Mouse (Mus musculus) midbrain, embryonic 11.5 days (tissue): Measurements from ENCODE around the gene Fam78a. TPM values are rescaled to one million over a fixed set of nuclear protein-coding genes. Genes with fewer than 3 reads are reported as not detected.
"Not testable (repeated sequence)": the region's sequence is repeated elsewhere in the genome, so short reads cannot be mapped to it uniquely, and the experiment has no call there.

Source experiments
- ATAC-seq: fragments of 200-750 bp; cut with Nextera tagmentation; 2 replicates; pipeline ENCODE4 v1.8.0; 2017; ENCODE audit warnings: moderate TSS enrichment, moderate library complexity; ENCODE audit not compliant: low FRiP score
- DNase-seq: peaks from one replicate; pipeline ENCODE4 v3.0.0; 2015; ENCODE audit warnings: low spot score; ENCODE audit errors: missing footprints
- H3K27ac ChIP-seq: fragments of 300-500 bp; sonication (generic); 2 replicates; pipeline ENCODE4 v1.5.1; 2014; ENCODE audit warnings: low read depth, low read length
- H3K27me3 ChIP-seq: fragments of 300-500 bp; sonication (generic); 2 replicates; pipeline ENCODE4 v1.6.1; 2014; ENCODE audit warnings: mild to moderate bottlenecking, low read length, moderate library complexity, mixed read lengths; ENCODE audit not compliant: control insufficient read depth, insufficient read depth
- H3K36me3 ChIP-seq: fragments of 300-500 bp; sonication (generic); 2 replicates; pipeline ENCODE4 v1.6.1; 2014; ENCODE audit warnings: mild to moderate bottlenecking, low read length, moderate library complexity, mixed read lengths; ENCODE audit not compliant: control insufficient read depth, insufficient read depth
- H3K4me1 ChIP-seq: fragments of 300-500 bp; sonication (generic); 2 replicates; pipeline ENCODE4 v1.6.1; 2014; ENCODE audit warnings: low read length; ENCODE audit not compliant: control insufficient read depth, insufficient read depth
- H3K4me2 ChIP-seq: fragments of 300-500 bp; sonication (generic); 2 replicates; pipeline ENCODE4 v1.6.1; 2014; ENCODE audit warnings: mild to moderate bottlenecking, moderate library complexity
- H3K4me3 ChIP-seq: fragments of 300-500 bp; sonication (generic); 2 replicates; pipeline ENCODE4 v1.5.1; 2014; ENCODE audit warnings: low read depth, low read length
- H3K9ac ChIP-seq: fragments of 300-500 bp; sonication (generic); 2 replicates; pipeline ENCODE4 v1.6.1; 2014; ENCODE audit warnings: low read length
- H3K9me3 ChIP-seq: fragments of 300-500 bp; sonication (generic); 2 replicates; pipeline ENCODE4 v1.6.1; 2016; ENCODE audit warnings: low read length; ENCODE audit not compliant: control insufficient read depth
- WGBS: fragments of 180-500 bp; shearing (Covaris S2); extraction: QIAGEN DNeasy Blood & Tissue Kit; methylation state at CpG from one replicate; pipeline ENCODE4 v1.1.7; 2014; 5-methylcytosine and 5-hydroxymethylcytosine counted together
- polyA plus RNA-seq: library from polyadenylated mRNA; unstranded; fragments of >200 nt; fragmentation: Nextera tagmentation; extraction: Ambion mirVana; gene quantifications from 2 replicates; pipeline ENCODE4 v1.2.1, GENCODE M21; 2014

Gene Fam78a
- polyA plus RNA-seq, 1 experiment from 2014 or later = 0.60 TPM

DNA sequence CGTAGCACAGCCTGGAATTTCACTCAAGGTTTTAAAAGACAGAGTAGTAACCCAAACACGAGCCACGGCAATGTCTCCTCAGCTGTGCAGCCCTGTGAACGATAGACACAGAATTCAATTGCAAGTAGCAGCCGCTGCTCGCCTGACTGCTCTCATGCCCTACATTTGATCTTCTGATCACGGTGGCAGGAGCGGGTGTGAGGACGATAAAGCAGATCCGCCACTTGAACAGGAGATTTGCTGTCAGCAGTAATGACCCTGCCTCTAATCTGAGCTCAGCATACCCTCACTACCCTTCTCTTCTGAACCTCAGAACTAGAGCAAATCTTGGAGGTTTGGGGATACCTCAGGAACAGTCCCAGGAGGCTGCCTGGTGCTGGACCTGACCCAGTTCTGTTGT is 38.6 kb downstream of the Fam78a start:
- Histone ChIP-seq H3K9ac (no peak overlapping the region), H3K27ac (no peak overlapping the region), H3K4me1 (no peaks in the 10 kb centered on the region), H3K27me3 (no peaks in the 10 kb centered on the region), H3K4me3 (no peak overlapping the region), H3K4me2 (no peak overlapping the region), H3K36me3 (peaks cover 7% of the 10 kb centered on the region), H3K9me3 (no peaks in the 10 kb centered on the region)
- 87% methylated on average over 10 of the region's 10 CpGs for WGBS
- no peak for DNase-seq
- ATAC-seq = no peak

DNA sequence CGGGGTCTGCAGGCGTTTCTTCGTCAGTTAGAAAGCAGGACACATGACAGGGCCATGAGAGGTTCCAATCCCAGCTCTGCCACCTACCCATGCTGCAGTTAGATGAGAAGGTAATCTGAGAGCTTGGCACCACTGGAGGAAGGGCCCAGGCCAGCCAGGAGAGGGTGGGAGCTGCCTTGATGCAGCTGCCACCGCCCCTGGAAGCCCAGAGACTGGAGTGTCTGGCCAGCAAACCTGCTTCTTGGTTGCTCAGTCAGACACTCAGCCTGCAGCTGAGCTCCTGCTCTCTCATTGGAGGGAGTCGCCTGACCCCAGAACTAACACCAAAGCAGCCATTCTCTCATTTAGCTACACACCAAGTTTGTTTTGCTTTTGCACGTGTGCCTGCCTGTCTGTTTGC is 39.3 kb downstream of the Fam78a start:
- Histone ChIP-seq H3K9me3 (no peaks in the 10 kb centered on the region), H3K4me2 (no peak overlapping the region), H3K4me1 (no peaks in the 10 kb centered on the region), H3K36me3 (peaks cover 7% of the 10 kb centered on the region), H3K27me3 (no peaks in the 10 kb centered on the region), H3K4me3 (no peak overlapping the region), H3K9ac (no peak overlapping the region), H3K27ac (no peak overlapping the region)
- WGBS = 86% methylated on average over 6 of the region's 6 CpGs
- DNase-seq = no peak
- ATAC-seq = no peak

GRCm38 (mm10) chr2:32043836-32044235 is 40.8 kb downstream of the Fam78a start:
- 77% methylated on average over 5 of the region's 5 CpGs for WGBS
- Histone ChIP-seq H3K4me2 (no peak overlapping the region), H3K4me3 (no peak overlapping the region), H3K36me3 (peaks cover 17% of the 10 kb centered on the region), H3K9ac (no peak overlapping the region), H3K27me3 (no peaks in the 10 kb centered on the region), H3K4me1 (no peaks in the 10 kb centered on the region), H3K9me3 (no peaks in the 10 kb centered on the region), H3K27ac (no peak overlapping the region)
- ATAC-seq = no peak
- DNase-seq = no peak

GRCm38 (mm10) chr2:32041087-32041486 is 43.6 kb downstream of the Fam78a start:
- no peak overlapping the region for H3K27ac ChIP-seq
- H3K36me3 ChIP-seq = peaks cover 19% of the 10 kb centered on the region
- no peaks in the 10 kb centered on the region for H3K9me3 ChIP-seq
- no peak overlapping the region for H3K9ac ChIP-seq
- H3K4me2 ChIP-seq = no peak overlapping the region
- no peak for ATAC-seq
- WGBS = 90% methylated on average over 2 of the region's 2 CpGs
- no peaks in the 10 kb centered on the region for H3K27me3 ChIP-seq
- H3K4me3 ChIP-seq = no peak overlapping the region
- no peak for DNase-seq
- H3K4me1 ChIP-seq = no peaks in the 10 kb centered on the region

GRCm38 (mm10) chr2:32040646-32041045 is 44.0 kb downstream of the Fam78a start:
- not testable (repeated sequence) for DNase-seq, H3K9ac ChIP-seq, H3K9me3 ChIP-seq, H3K4me3 ChIP-seq, H3K4me1 ChIP-seq, H3K27me3 ChIP-seq, H3K27ac ChIP-seq, H3K4me2 ChIP-seq, ATAC-seq
- 90% methylated on average over 8 of the region's 9 CpGs for WGBS
- peaks cover 19% of the 10 kb centered on the region for H3K36me3 ChIP-seq

DNA sequence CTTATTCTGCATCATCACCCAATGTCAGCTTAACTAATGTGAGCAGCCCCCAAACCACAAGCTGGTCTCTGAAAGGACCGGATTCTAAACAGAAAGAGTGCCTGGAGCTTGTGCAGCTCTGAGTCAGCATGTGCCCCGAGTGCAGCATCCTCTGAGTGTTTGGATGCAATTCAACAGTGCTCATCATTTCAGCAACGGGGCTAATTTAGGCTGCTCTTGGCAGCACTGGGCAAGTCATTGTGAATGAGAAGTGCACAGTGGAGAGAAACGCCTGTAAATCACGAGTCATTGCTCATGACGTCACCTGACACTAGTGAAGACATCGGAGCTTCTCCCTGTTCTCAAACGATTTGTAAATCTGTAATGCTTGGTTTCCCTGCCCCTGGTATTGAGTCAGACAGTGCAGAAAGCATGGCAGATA is 46.0 kb downstream of the Fam78a start:
- no peaks in the 10 kb centered on the region for H3K9me3 ChIP-seq
- no peak for DNase-seq
- no peak overlapping the region for H3K9ac ChIP-seq
- peaks cover 24% of the 10 kb centered on the region for H3K36me3 ChIP-seq
- ATAC-seq = no peak
- H3K4me3 ChIP-seq = no peak overlapping the region
- H3K27me3 ChIP-seq = no peaks in the 10 kb centered on the region
- 90% methylated on average over 8 of the region's 8 CpGs for WGBS
- no peak overlapping the region for H3K4me2 ChIP-seq
- no peak overlapping the region for H3K27ac ChIP-seq
- no peaks in the 10 kb centered on the region for H3K4me1 ChIP-seq

DNA sequence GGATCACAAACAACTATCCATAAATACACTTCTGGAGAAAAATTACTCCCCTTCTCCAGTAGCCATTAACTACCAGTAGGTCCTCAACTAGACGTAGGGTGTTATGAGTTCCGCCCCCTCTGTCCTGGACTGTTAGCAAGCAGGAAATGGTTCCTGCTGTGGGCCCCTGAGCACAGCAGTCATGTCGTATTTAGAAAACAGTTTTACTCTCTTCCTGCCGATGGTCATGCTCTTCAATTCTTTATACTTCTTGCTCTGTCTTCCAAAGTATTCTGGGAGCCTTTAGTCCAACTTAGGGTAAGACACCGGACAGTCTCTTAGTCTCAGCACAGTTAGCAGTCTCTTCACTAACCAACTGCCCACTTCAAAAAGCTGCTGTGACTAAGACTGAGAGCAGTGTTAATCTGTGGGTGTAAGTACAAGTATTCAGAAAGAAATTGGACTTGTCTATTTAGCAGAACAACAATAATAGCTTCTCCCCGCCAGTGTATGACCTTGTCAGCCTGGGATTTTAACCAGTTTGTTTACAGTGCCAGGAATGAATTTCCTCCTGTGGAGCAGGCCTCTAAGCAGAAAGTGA is 47.3 kb downstream of the Fam78a start:
- Histone ChIP-seq H3K9me3 (no peaks in the 10 kb centered on the region), H3K27ac (no peak overlapping the region), H3K36me3 (peaks cover 27% of the 10 kb centered on the region), H3K4me2 (no peak overlapping the region), H3K4me1 (no peaks in the 10 kb centered on the region), H3K27me3 (no peaks in the 10 kb centered on the region), H3K9ac (no peak overlapping the region), H3K4me3 (no peak overlapping the region)
- no peak for DNase-seq
- ATAC-seq = no peak
- 82% methylated on average over 6 of the region's 6 CpGs for whole genome bisulfite sequencing

GRCm38 (mm10) chr2:32034206-32034605 is 50.5 kb downstream of the Fam78a start:
- no peaks in the 10 kb centered on the region for H3K27me3 ChIP-seq
- no peaks in the 10 kb centered on the region for H3K4me1 ChIP-seq
- no peaks in the 10 kb centered on the region for H3K9me3 ChIP-seq
- no peak overlapping the region for H3K4me3 ChIP-seq
- peaks cover 29% of the 10 kb centered on the region; the same call in 1 of the 2 replicates for H3K36me3 ChIP-seq
- DNase-seq = no peak
- no peak for ATAC-seq
- H3K4me2 ChIP-seq = no peak overlapping the region
- 94% methylated on average over 6 of the region's 6 CpGs for WGBS
- no peak overlapping the region for H3K27ac ChIP-seq
- H3K9ac ChIP-seq = no peak overlapping the region

DNA sequence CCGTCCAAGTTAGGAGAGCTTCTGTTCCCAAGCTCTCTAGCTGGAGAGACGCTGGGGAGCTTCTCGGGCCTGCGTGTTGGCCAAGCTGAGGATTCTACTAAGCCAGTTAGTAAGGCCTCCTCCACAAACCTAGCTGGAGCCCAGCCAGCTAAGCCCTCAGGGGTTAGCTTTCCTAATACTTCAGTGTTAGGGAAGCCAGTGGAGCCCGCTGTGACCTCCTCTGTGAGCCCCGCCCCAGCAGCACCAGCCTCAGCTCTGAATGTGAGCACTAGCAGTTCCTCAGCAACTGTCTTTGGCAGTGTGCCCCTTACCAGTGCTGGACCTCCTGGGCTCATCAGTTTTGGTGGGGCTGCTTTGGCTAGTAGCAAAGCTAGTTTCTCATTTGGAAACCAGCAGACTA is 51.2 kb downstream of the Fam78a start:
- no peak overlapping the region for H3K9ac ChIP-seq
- WGBS = 93% methylated on average over 6 of the region's 6 CpGs
- no peaks in the 10 kb centered on the region for H3K4me1 ChIP-seq
- H3K4me2 ChIP-seq = no peak overlapping the region
- no peak overlapping the region for H3K27ac ChIP-seq
- DNase-seq (no peak), ATAC-seq (no peak)
- peaks cover 21% of the 10 kb centered on the region; the same call in 1 of the 2 replicates for H3K36me3 ChIP-seq
- H3K4me3 ChIP-seq = no peak overlapping the region
- H3K9me3 ChIP-seq = no peaks in the 10 kb centered on the region
- H3K27me3 ChIP-seq = no peaks in the 10 kb centered on the region
